Mouse (Mus musculus) heart, embryonic 11.5 days (tissue): Measurements from ENCODE around the gene Muc1. TPM values are rescaled to one million over a fixed set of nuclear protein-coding genes. Genes with fewer than 3 reads are reported as not detected.

Experiments used
- ATAC-seq: fragments of 200-750 bp; cut with Nextera tagmentation; replicated peaks from 2 replicates; pipeline ENCODE4 v1.8.0; 2017; ENCODE audit warnings: moderate library complexity; ENCODE audit not compliant: insufficient number of reproducible peaks, low FRiP score, low TSS enrichment
- H3K27ac ChIP-seq: fragments of 300-500 bp; sonication (generic); 2 replicates; pipeline ENCODE4 v1.5.1; 2014; ENCODE audit warnings: mild to moderate bottlenecking, low read depth, low read length
- H3K27me3 ChIP-seq: fragments of 300-500 bp; sonication (generic); 2 replicates; pipeline ENCODE4 v1.6.1; 2014; ENCODE audit warnings: mild to moderate bottlenecking, low read length, mixed read lengths; ENCODE audit not compliant: control insufficient read depth, insufficient read depth
- H3K36me3 ChIP-seq: fragments of 300-500 bp; sonication (generic); 2 replicates; pipeline ENCODE4 v1.6.1; 2014; ENCODE audit warnings: mild to moderate bottlenecking, low read length, moderate library complexity, mixed read lengths; ENCODE audit not compliant: control insufficient read depth, insufficient read depth
- H3K4me1 ChIP-seq: fragments of 300-500 bp; sonication (generic); 2 replicates; pipeline ENCODE4 v1.6.1; 2014; ENCODE audit warnings: low read length; ENCODE audit not compliant: control insufficient read depth, insufficient read depth
- H3K4me2 ChIP-seq: fragments of 300-500 bp; sonication (generic); 2 replicates; pipeline ENCODE4 v1.6.1; 2014; ENCODE audit warnings: mild to moderate bottlenecking, moderate library complexity
- H3K4me3 ChIP-seq: fragments of 300-500 bp; sonication (generic); 2 replicates; pipeline ENCODE4 v1.5.1; 2014; ENCODE audit warnings: low read depth, low read length
- H3K9ac ChIP-seq: fragments of 300-500 bp; sonication (generic); 2 replicates; pipeline ENCODE4 v1.6.1; 2014; ENCODE audit warnings: mild to moderate bottlenecking, low read depth, low read length, moderate library complexity
- H3K9me3 ChIP-seq: fragments of 300-500 bp; sonication (generic); replicated peaks from 2 replicates; pipeline ENCODE4 v1.6.1; 2016; ENCODE audit warnings: low read length; ENCODE audit not compliant: control insufficient read depth
- WGBS: fragments of 180-500 bp; shearing (Covaris S2); extraction: QIAGEN DNeasy Blood & Tissue Kit; methylation state at CpG from one replicate; pipeline ENCODE4 v1.1.7; 2014; ENCODE audit not compliant: insufficient replicate concordance; 5-methylcytosine and 5-hydroxymethylcytosine counted together
- polyA plus RNA-seq: library from polyadenylated mRNA; unstranded; fragments of >200 nt; fragmentation: Nextera tagmentation; extraction: Ambion mirVana; gene quantifications from 2 replicates; pipeline ENCODE4 v1.2.1, GENCODE M21; 2014

Gene Muc1
- polyA plus RNA-seq, 1 experiment from 2014 or later, result 0.53 TPM

DNA sequence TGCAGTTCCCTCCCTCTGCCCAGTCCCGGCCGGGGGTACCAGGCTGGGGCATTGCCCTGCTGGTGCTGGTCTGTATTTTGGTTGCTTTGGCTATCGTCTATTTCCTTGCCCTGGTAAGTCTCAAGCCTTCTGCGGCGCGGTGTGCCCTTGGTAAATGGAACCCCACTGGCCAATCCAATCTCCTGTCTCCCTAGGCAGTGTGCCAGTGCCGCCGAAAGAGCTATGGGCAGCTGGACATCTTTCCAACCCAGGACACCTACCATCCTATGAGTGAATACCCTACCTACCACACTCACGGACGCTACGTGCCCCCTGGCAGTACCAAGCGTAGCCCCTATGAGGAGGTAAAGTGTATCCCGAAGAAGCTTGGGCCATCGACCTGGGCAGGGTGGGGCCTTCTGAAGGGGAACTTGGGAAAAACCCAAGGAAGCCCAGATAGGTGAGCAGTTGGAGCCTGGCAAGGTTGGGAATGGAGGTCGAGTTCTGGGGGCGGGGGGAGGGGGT lies 3.0 kb downstream of the Muc1 start:
- ATAC-seq, result no peak
- Histone ChIP-seq H3K4me3 (no peak overlapping the region), H3K4me2 (no peak overlapping the region), H3K4me1 (peaks cover 9% of the 10 kb centered on the region; the same call in 1 of the 2 replicates), H3K9me3 (no peaks in the 10 kb centered on the region), H3K36me3 (no peaks in the 10 kb centered on the region), H3K9ac (no peak overlapping the region), H3K27me3 (peaks cover 24% of the 10 kb centered on the region), H3K27ac (no peak overlapping the region)
- 70% methylated on average over 16 of the region's 16 CpGs for WGBS

DNA sequence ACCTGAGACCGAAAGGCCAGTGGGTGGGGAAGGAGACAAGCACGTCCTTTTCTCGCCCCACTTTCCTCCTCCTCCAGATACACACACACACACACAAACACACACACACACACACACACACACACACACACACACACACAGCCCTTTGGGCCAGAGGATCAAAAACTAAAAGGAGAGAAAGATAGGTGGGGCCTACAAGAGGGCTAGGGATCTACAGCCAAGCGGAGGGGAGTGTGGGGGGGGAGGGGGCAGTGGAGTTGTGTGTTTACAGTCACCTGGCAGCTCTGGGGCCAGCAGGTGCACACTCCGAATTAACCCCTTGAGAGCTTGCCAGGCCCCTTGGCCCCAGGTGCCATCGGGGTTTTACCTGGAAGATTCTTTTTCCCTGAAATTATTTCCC lies 3.8 kb downstream of the Muc1 start:
- H3K27ac ChIP-seq, result no peak overlapping the region
- H3K9me3 ChIP-seq, result no peaks in the 10 kb centered on the region
- no peak for ATAC-seq
- H3K36me3 ChIP-seq, result no peaks in the 10 kb centered on the region
- 62% methylated on average over 6 of the region's 6 CpGs for WGBS
- peaks cover 24% of the 10 kb centered on the region for H3K27me3 ChIP-seq
- H3K4me1 ChIP-seq, result peaks cover 7% of the 10 kb centered on the region; the same call in 1 of the 2 replicates
- no peak overlapping the region for H3K9ac ChIP-seq
- H3K4me3 ChIP-seq, result no peak overlapping the region
- no peak overlapping the region for H3K4me2 ChIP-seq

DNA sequence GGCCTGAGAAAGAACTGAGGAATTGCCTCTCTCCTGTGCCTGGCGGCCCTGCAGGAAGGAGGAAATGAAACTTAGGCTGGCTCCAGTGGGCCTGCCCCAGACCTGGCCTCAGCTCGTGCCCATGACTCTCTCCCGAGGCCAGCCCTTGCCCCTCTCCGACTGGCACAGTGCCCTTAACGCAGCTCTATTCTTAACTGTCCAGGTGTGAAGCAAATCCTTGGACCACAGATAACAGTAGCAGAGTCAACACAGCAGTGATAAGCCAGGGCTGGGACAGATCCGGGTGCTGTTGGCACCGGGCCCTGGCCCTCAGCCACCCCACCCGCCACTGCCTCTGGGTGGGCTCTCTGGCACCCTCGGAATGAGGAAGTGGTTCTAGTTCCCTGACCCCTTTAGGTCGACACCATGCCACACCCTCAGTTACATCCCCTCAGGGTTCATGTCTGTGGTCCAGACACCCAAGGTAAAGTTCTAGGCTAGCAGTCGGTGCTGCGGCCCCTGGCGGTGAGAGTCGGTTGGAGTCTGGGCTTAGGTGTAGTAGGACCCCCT lies 4.8 kb downstream of the Muc1 start:
- H3K9me3 ChIP-seq, result no peaks in the 10 kb centered on the region
- no peak for ATAC-seq
- no peak overlapping the region for H3K27ac ChIP-seq
- H3K4me2 ChIP-seq, result peak overlapping the region; percentile 23; the same call in 1 of the 2 replicates
- no peak overlapping the region for H3K9ac ChIP-seq
- no peaks in the 10 kb centered on the region for H3K36me3 ChIP-seq
- peaks cover under 1% of the 10 kb centered on the region; the same call in 1 of the 2 replicates for H3K4me1 ChIP-seq
- WGBS, result 70% methylated on average over 14 of the region's 14 CpGs
- H3K4me3 ChIP-seq, result no peak overlapping the region
- H3K27me3 ChIP-seq, result peaks cover 24% of the 10 kb centered on the region

DNA sequence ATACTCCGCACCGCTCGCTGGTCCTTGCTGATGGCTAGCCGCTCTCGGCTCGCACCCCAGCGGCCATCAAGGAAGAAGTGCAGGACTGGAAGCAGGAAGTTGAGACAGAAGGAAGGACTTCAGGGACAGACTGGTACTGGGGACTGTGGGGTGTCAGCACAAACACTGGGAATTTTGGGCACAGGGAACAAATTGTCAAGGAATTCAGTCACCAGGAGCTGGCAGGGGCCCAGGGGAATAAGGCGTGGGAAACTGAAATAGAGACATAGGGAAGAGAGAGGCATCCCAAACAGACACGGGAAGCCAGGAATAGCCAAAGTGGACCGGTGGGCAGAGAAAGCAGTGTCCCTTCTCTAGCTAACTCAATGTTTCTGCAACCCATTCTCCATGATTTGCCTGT lies 7.7 kb downstream of the Muc1 start:
- Histone ChIP-seq H3K27me3 (peaks cover 7% of the 10 kb centered on the region), H3K4me2 (no peak overlapping the region), H3K36me3 (no peaks in the 10 kb centered on the region), H3K4me3 (no peak overlapping the region), H3K9me3 (no peaks in the 10 kb centered on the region), H3K4me1 (no peaks in the 10 kb centered on the region), H3K9ac (no peak overlapping the region), H3K27ac (no peak overlapping the region)
- WGBS, result 84% methylated on average over 10 of the region's 10 CpGs
- no peak for ATAC-seq

DNA sequence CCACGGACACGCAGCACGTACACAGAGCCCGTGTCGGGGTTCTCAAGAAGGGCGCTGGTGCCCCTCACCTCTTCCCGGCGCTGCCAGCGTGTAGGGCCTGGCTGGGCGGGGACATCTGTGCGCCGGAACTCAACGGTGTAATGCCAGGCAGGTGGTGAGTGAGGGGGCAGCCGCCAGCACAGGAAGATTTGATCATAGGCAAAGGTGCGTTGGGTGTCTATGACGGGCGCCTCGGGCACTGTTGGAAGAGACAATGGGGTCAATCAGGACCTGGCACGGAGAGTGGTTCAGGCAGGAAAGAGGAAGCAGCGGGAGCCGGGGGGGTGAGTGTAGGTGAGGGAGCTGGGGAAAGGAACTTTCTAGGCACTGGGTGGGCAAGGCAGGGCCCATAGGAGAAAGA lies 8.8 kb downstream of the Muc1 start:
- Histone ChIP-seq H3K9me3 (no peaks in the 10 kb centered on the region), H3K27me3 (peaks cover 7% of the 10 kb centered on the region), H3K4me2 (no peak overlapping the region), H3K4me3 (no peak overlapping the region), H3K4me1 (no peaks in the 10 kb centered on the region), H3K36me3 (no peaks in the 10 kb centered on the region), H3K27ac (no peak overlapping the region), H3K9ac (no peak overlapping the region)
- 91% methylated on average over 21 of the region's 21 CpGs for WGBS
- no peak for ATAC-seq

DNA sequence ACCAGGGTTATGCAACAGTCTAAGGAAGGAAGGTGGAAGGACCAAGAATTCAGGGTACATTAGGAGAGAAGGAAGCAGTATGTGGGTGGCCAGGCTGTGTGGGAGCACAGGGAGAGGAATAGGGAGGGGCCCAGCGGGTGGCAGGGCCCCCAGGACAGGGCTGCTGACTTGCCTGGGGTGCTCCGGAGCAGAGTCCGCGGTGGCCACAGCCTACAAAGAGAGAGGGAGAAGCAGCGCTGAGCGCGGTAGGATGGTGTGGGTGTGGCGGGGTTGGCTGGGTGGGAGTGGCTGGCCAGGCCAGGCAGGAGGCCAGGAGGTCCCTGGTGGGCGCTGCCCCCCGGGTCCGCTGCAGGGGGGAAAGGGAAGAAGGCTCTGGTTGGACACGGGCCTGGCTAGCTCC lies 9.6 kb downstream of the Muc1 start:
- no peak for ATAC-seq
- H3K27ac ChIP-seq, result no peak overlapping the region
- H3K4me1 ChIP-seq, result no peaks in the 10 kb centered on the region
- no peaks in the 10 kb centered on the region for H3K9me3 ChIP-seq
- no peak overlapping the region for H3K4me3 ChIP-seq
- WGBS, result 67% methylated on average over 12 of the region's 12 CpGs
- H3K36me3 ChIP-seq, result no peaks in the 10 kb centered on the region
- no peak overlapping the region for H3K4me2 ChIP-seq
- H3K9ac ChIP-seq, result no peak overlapping the region
- peaks cover 7% of the 10 kb centered on the region for H3K27me3 ChIP-seq

DNA sequence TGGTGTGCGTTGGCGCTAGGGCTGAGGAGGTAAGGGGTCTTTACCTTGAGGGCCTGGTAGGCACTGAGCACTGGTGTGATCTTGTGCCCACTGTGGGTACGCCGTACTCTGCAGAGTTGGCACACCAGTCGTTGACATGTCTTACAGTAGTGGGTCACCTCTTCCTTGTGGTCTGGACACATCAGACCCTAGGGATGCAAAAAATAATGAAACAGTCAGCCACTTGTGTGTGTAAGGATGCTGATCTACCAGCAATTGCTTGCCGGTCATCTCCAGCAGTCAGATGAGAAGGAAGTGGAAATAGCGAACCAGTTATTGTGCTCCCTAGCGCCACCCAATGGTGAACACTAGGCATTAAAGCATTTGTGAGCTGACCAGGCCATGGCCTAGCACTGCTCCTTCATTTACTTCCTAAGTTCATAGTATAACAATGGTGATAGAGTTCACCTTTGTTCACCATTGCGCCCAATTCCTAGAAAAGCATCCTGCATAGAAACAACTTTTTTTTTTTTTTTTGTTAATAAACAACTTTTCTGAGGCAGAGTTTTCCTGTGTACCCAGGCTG lies 13.6 kb downstream of the Muc1 start:
- Histone ChIP-seq H3K4me3 (no peak overlapping the region), H3K9ac (no peak overlapping the region), H3K4me2 (no peak overlapping the region), H3K27me3 (peaks cover 21% of the 10 kb centered on the region), H3K4me1 (peaks cover 19% of the 10 kb centered on the region), H3K27ac (no peak overlapping the region), H3K9me3 (no peaks in the 10 kb centered on the region), H3K36me3 (no peaks in the 10 kb centered on the region)
- WGBS, result 69% methylated on average over 9 of the region's 9 CpGs
- ATAC-seq, result no peak

DNA sequence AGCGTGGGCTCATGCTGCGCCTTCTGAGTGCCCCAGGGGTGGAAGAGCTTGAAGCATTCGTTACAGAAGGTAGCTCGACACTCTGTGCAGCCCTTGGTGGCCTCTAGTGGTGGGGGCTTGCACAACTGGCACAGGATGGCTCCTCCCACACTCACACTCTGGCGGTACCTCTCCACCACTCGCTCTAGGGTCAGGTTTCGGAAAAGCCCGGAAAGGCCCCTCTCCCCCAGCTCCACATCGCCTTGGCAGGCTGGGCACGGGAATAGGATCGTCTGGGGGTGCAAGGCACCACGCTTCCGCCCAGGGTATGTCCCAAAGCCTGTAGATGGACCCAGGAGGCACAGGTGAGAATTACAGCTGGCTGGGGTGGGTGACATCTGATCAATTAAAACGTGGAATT lies 14.8 kb downstream of the Muc1 start:
- H3K9me3 ChIP-seq, result no peaks in the 10 kb centered on the region
- peak overlapping the region; percentile 14; the same call in 1 of the 2 replicates for H3K4me3 ChIP-seq
- H3K4me1 ChIP-seq, result peaks cover 22% of the 10 kb centered on the region
- peak overlapping the region; percentile 44 for H3K4me2 ChIP-seq
- 14% methylated on average over 14 of the region's 14 CpGs for WGBS
- H3K27ac ChIP-seq, result no peak overlapping the region
- H3K36me3 ChIP-seq, result no peaks in the 10 kb centered on the region; the same call in 1 of the 2 replicates
- H3K9ac ChIP-seq, result no peak overlapping the region
- no peak for ATAC-seq
- peaks cover 21% of the 10 kb centered on the region for H3K27me3 ChIP-seq
